Mouse (Mus musculus) forebrain, embryonic 16.5 days (tissue): Measurements from ENCODE around the gene Ell. TPM values are rescaled to one million over a fixed set of nuclear protein-coding genes. Genes with fewer than 3 reads are reported as not detected.
A peak's percentile ranks its signal among the peaks of the same experiment; 100 is the strongest.

Experiments used
- ATAC-seq: fragments of 200-750 bp; cut with Nextera tagmentation; 2 replicates; pipeline ENCODE4 v1.8.0; 2017; ENCODE audit warnings: mild to moderate bottlenecking, moderate library complexity
- H3K27ac ChIP-seq: fragments of 300-500 bp; sonication (generic); 2 replicates; pipeline ENCODE4 v1.5.1; 2014; ENCODE audit warnings: low read length, control low read depth
- H3K27me3 ChIP-seq: fragments of 300-500 bp; sonication (generic); replicated peaks from 2 replicates; pipeline ENCODE4 v1.6.1; 2014; ENCODE audit warnings: low read length; ENCODE audit not compliant: control insufficient read depth, insufficient read depth
- H3K36me3 ChIP-seq: fragments of 300-500 bp; sonication (generic); 2 replicates; pipeline ENCODE4 v1.6.1; 2014; ENCODE audit not compliant: control insufficient read depth, insufficient read depth
- H3K4me1 ChIP-seq: fragments of 300-500 bp; sonication (generic); replicated peaks from 2 replicates; pipeline ENCODE4 v1.6.1; 2014; ENCODE audit warnings: low read length; ENCODE audit not compliant: control insufficient read depth, insufficient read depth
- H3K4me2 ChIP-seq: fragments of 300-500 bp; sonication (generic); 2 replicates; pipeline ENCODE4 v1.6.1; 2014; ENCODE audit warnings: mild to moderate bottlenecking, low read length, control low read depth
- H3K4me3 ChIP-seq: fragments of 300-500 bp; sonication (generic); replicated peaks from 2 replicates; pipeline ENCODE4 v1.5.1; 2014; ENCODE audit warnings: mild to moderate bottlenecking, low read length, control low read depth
- H3K9ac ChIP-seq: fragments of 300-500 bp; sonication (generic); replicated peaks from 2 replicates; pipeline ENCODE4 v1.6.1; 2014; ENCODE audit warnings: low read depth, low read length, control low read depth
- H3K9me3 ChIP-seq: fragments of 300-500 bp; sonication (generic); 2 replicates; pipeline ENCODE4 v1.6.1; 2016; ENCODE audit warnings: low read length; ENCODE audit not compliant: control insufficient read depth
- WGBS: fragments of 180-500 bp; shearing (Covaris S2); extraction: QIAGEN DNeasy Blood & Tissue Kit; methylation state at CpG from one replicate; pipeline ENCODE4 v1.1.7; 2014; 5-methylcytosine and 5-hydroxymethylcytosine counted together
- polyA plus RNA-seq: library from polyadenylated mRNA; unstranded; fragments of >200 nt; fragmentation: Nextera tagmentation; extraction: Ambion mirVana; gene quantifications from 2 replicates; pipeline ENCODE4 v1.2.1, GENCODE M21; 2015

Ell gene
- polyA plus RNA-seq, 1 experiment from 2014 or later: 18.9 TPM

GRCm38 (mm10) chr8:70495001-70495770, 44.1 kb upstream of the Ell start:
- Histone ChIP-seq H3K4me2 (no peak overlapping the region; the same call in 1 of the 2 replicates), H3K4me3 (peak overlapping the region; percentile 10), H3K4me1 (peaks cover 23% of the 10 kb centered on the region), H3K9me3 (no peaks in the 10 kb centered on the region), H3K27ac (no peak overlapping the region), H3K9ac (0 out of 2 replicates have a peak overlapping the region, but pooled peaks have one; percentile 6), H3K27me3 (peaks cover 86% of the 10 kb centered on the region), H3K36me3 (no peaks in the 10 kb centered on the region)
- WGBS: 3% methylated on average over 21 of the region's 21 CpGs
- ATAC-seq: no peak; the same call in 1 of the 2 replicates

GRCm38 (mm10) chr8:70495771-70496062, 43.5 kb upstream of the Ell start:
- H3K36me3 ChIP-seq: no peaks in the 10 kb centered on the region
- H3K9ac ChIP-seq: 0 out of 2 replicates have a peak overlapping the region, but pooled peaks have one; percentile 6
- no peak overlapping the region for H3K4me3 ChIP-seq
- H3K4me2 ChIP-seq: no peak overlapping the region
- no peak overlapping the region for H3K27ac ChIP-seq
- H3K27me3 ChIP-seq: peaks cover 86% of the 10 kb centered on the region
- peaks cover 23% of the 10 kb centered on the region for H3K4me1 ChIP-seq
- H3K9me3 ChIP-seq: peaks cover 2% of the 10 kb centered on the region; the same call in 1 of the 2 replicates
- no peak for ATAC-seq
- 6% methylated on average over 12 of the region's 12 CpGs for WGBS

DNA sequence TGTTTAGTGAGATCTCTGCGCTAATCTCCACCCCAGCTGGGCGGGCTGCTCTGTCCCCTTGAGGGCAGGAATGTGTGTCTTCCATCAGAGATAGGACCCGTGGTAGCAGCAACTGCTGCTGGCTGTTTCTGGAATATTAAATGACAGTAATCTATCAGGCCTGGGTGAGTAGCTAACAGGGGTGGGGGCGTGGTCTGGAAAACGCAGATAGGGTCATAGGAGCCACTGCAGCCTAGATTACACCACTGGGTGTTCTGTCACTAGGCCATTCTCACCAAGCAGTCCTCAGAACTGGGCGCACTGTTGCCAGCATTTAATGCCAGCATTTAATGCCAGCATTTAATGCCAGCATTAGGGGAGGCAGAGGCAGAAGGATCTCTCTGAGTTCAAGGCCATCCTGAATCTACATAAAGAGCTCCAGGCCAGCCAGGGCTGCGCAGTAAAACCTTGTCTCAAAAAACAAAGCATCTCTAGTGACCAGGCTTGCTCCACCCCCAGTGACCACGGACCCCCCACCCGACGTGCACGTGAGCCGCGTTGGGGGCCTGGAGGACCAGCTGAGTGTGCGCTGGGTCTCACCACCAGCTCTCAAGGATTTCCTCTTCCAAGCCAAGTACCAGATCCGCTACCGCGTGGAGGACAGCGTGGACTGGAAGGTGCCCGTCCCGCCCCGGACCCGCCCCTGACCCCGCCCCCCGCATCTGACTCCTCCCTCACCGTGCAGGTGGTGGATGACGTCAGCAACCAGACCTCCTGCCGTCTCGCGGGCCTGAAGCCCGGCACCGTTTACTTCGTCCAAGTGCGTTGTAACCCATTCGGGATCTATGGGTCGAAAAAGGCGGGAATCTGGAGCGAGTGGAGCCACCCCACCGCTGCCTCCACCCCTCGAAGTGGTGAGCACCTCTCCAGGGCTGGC, 38.6 kb upstream of the Ell start:
- no peak for ATAC-seq
- Histone ChIP-seq H3K9me3 (peaks cover 2% of the 10 kb centered on the region; the same call in 1 of the 2 replicates), H3K9ac (no peak overlapping the region), H3K27ac (no peak overlapping the region), H3K4me2 (no peak overlapping the region), H3K4me3 (no peak overlapping the region), H3K36me3 (peaks cover 2% of the 10 kb centered on the region; the same call in 1 of the 2 replicates), H3K27me3 (peaks cover 68% of the 10 kb centered on the region), H3K4me1 (peaks cover 27% of the 10 kb centered on the region)
- WGBS: 5% methylated on average over 39 of the region's 39 CpGs

DNA sequence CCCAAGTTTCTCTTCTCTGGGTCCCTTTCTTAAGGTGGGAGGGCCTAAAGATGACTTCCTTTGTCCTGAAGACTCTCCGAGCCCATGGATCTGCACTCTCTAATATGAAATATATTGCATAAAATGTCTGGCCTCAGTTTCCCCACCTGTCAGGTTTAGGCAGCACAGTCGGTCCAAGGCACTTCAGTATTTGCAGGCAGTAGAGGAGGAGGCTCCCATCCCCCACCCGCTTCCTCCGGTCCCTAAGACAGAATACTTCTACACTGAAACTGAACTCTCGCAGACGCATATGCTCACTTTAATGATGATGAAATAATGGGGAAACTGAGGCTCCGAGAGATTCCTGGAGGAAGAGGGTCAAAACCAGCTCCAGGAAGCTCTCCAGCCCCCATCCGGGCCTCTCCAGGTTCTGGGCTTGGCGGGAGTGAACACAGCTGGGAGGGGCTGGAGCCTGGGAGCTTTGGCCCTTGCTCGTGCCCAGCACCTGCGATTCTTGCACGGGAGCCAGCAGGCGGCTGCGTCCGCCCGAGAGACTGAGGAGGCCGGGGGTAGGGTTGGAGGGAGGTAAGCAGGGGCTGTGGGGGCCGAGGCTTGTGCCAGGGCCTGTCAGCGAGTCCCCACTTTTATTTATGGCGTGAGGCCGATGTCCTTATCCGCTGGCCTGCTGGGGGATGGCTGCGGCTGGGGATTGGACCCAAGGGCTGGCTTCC, 37.3 kb upstream of the Ell start:
- 9% methylated on average over 22 of the region's 23 CpGs for WGBS
- Histone ChIP-seq H3K4me1 (peaks cover 31% of the 10 kb centered on the region), H3K4me2 (no peak overlapping the region), H3K9me3 (peaks cover 2% of the 10 kb centered on the region; the same call in 1 of the 2 replicates), H3K27me3 (peaks cover 54% of the 10 kb centered on the region), H3K4me3 (no peak overlapping the region), H3K9ac (no peak overlapping the region), H3K36me3 (peaks cover 2% of the 10 kb centered on the region; the same call in 1 of the 2 replicates), H3K27ac (no peak overlapping the region)
- no peak for ATAC-seq

DNA sequence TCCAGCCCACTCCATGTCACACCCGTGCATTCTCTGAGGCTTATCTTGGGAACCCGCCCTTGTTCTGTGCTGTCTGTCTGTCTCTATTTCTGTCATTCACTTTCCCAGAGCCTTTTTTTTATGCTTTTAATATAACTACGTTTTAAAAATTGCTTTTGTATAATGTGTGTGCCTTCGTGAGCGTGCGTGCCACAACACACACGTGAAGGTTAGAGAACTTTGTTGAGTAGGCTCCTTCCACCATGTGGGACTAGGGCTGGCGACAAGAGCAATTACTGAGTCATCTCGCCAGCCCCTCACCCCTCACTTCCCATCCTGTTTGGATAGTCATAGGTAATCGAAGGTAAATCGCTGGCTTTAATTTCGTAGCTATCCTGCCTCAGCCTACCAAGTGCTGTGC, 36.7 kb upstream of the Ell start:
- 33% methylated on average over 12 of the region's 12 CpGs for WGBS
- Histone ChIP-seq H3K4me2 (no peak overlapping the region), H3K4me3 (no peak overlapping the region), H3K27ac (no peak overlapping the region), H3K27me3 (peaks cover 51% of the 10 kb centered on the region), H3K9me3 (peaks cover 2% of the 10 kb centered on the region; the same call in 1 of the 2 replicates), H3K9ac (no peak overlapping the region), H3K36me3 (peaks cover 4% of the 10 kb centered on the region), H3K4me1 (peaks cover 31% of the 10 kb centered on the region)
- no peak for ATAC-seq

DNA sequence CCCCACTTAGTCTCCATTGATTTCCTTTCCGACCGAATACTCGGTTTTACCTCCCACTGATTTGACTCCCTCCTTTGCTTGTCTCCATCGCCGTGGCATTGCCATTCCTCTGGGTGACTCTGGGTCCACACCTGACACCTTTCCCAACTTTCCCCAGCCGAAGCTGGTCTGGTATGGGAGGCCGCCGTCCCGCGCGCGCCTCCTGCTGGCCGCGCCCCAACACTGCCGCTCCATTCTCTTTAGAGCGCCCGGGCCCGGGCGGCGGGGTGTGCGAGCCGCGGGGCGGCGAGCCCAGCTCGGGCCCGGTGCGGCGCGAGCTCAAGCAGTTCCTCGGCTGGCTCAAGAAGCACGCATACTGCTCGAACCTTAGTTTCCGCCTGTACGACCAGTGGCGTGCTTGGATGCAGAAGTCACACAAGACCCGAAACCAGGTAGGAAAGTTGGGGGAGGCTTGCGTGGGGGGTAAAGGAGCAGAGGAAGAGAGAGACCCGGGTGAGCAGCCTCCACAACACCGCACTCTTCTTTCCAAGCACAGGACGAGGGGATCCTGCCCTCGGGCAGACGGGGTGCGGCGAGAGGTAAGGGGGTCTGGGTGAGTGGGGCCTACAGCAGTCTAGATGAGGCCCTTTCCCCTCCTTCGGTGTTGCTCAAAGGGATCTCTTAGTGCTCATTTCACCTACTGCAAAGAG, 36.1 kb upstream of the Ell start:
- Histone ChIP-seq H3K27ac (no peak overlapping the region), H3K4me3 (no peak overlapping the region), H3K4me2 (no peak overlapping the region), H3K27me3 (peaks cover 51% of the 10 kb centered on the region), H3K9ac (no peak overlapping the region; the same call in 1 of the 2 replicates), H3K4me1 (peaks cover 31% of the 10 kb centered on the region), H3K9me3 (peaks cover 2% of the 10 kb centered on the region; the same call in 1 of the 2 replicates), H3K36me3 (peaks cover 9% of the 10 kb centered on the region)
- ATAC-seq: no peak
- WGBS: 12% methylated on average over 46 of the region's 46 CpGs

DNA sequence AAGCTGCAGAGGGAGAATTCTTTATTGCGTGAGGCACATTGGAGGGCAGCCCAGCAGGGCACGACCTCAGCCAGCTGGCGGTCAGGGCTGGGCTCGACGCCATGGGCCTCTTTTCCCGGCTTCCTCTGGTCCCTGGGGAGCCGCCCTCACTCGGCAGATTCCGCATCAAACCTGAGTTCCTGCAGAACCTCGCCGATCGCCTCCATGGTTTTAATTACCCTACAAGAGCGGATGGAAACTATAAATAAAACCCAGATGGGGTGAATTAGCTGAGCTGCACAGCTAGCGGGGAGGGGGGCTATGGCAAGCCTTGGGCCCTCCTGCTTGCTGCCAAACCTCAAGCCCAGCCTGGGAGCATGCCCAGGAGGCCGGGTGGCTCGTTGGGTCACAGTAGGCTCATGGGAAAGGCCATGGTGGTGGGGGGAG, 35.0 kb upstream of the Ell start:
- Histone ChIP-seq H3K9me3 (peaks cover 2% of the 10 kb centered on the region; the same call in 1 of the 2 replicates), H3K36me3 (peaks cover 9% of the 10 kb centered on the region), H3K27ac (no peak overlapping the region), H3K4me3 (no peak overlapping the region), H3K9ac (no peak overlapping the region; the same call in 1 of the 2 replicates), H3K27me3 (peaks cover 41% of the 10 kb centered on the region), H3K4me2 (no peak overlapping the region), H3K4me1 (peaks cover 41% of the 10 kb centered on the region)
- 59% methylated on average over 16 of the region's 16 CpGs for WGBS
- no peak for ATAC-seq

- H3K27ac ChIP-seq: no peak overlapping the region
- H3K27me3 ChIP-seq: peaks cover 37% of the 10 kb centered on the region
- H3K9ac ChIP-seq: no peak overlapping the region; the same call in 1 of the 2 replicates
- WGBS: 81% methylated on average over 3 of the region's 3 CpGs
- H3K4me2 ChIP-seq: no peak overlapping the region
- H3K4me1 ChIP-seq: peaks cover 46% of the 10 kb centered on the region
- H3K36me3 ChIP-seq: peaks cover 9% of the 10 kb centered on the region
- ATAC-seq: no peak
- no peak overlapping the region for H3K4me3 ChIP-seq
- peaks cover 2% of the 10 kb centered on the region; the same call in 1 of the 2 replicates for H3K9me3 ChIP-seq
These were observed 34.4 kb upstream of the Ell start for GRCm38 (mm10) chr8:70504851-70505250.
